Mouse (Mus musculus): ENCODE measurements at regions not wholly inside any gene's neighbourhood (a gene's known extent, or its start where the extent isn't known, plus 50 kb on each side); places are given as distances from the start of the nearest gene placed in this dataset.
A peak's percentile ranks its signal among the peaks of the same experiment; 100 is the strongest.

- DNase-seq (ENCODE audit: low spot score): no peak
Measured at GRCm38 (mm10) chr9:69814432-69814831, 53.7 kb upstream of the Foxb1 start.

GRCm38 (mm10) chr9:69823179-69823966 is 62.6 kb upstream of the Foxb1 start:
- no peak for DNase-seq (ENCODE audit: low spot score)

GRCm38 (mm10) chr9:69828428-69828827 is 67.7 kb upstream of the Foxb1 start:
- no peak for DNase-seq (ENCODE audit: low spot score)

GRCm38 (mm10) chr9:69835396-69835795 is 74.7 kb upstream of the Foxb1 start:
- no peak for DNase-seq (ENCODE audit: low spot score)

GRCm38 (mm10) chr9:69839198-69839597 is 78.5 kb upstream of the Foxb1 start:
- DNase-seq (ENCODE audit: low spot score): no peak

- no peak for DNase-seq (ENCODE audit: low spot score)
Measured at GRCm38 (mm10) chr9:69844712-69845111, 84.0 kb upstream of the Foxb1 start.

GRCm38 (mm10) chr9:69845210-69845609 is 84.5 kb upstream of the Foxb1 start:
- DNase-seq (ENCODE audit: low spot score): no peak

- peak; percentile 19 for DNase-seq (ENCODE audit: low spot score)
Measured at GRCm38 (mm10) chr9:69856621-69857020, 95.9 kb upstream of the Foxb1 start.

GRCm38 (mm10) chr9:69858619-69859018 is 97.9 kb upstream of the Foxb1 start:
- DNase-seq (ENCODE audit: low spot score): no peak

GRCm38 (mm10) chr9:69870182-69870581 is 109.4 kb upstream of the Foxb1 start:
- no peak for DNase-seq (ENCODE audit: low spot score)

GRCm38 (mm10) chr9:69886351-69886750 is 102.9 kb upstream of the Bnip2 start:
- no peak for DNase-seq (ENCODE audit: low spot score)

- no peak for DNase-seq (ENCODE audit: low spot score)
Measured at GRCm38 (mm10) chr9:69898016-69898415, 91.2 kb upstream of the Bnip2 start.

- peak; percentile 10 for DNase-seq (ENCODE audit: low spot score)
Measured at GRCm38 (mm10) chr9:69899371-69899770, 89.9 kb upstream of the Bnip2 start.

GRCm38 (mm10) chr9:69900871-69901270 is 88.4 kb upstream of the Bnip2 start:
- DNase-seq (ENCODE audit: low spot score): no peak

GRCm38 (mm10) chr9:69907123-69907945 is 81.9 kb upstream of the Bnip2 start:
- no peak for DNase-seq (ENCODE audit: low spot score)

GRCm38 (mm10) chr9:69910621-69911020 is 78.6 kb upstream of the Bnip2 start:
- no peak for DNase-seq (ENCODE audit: low spot score)

GRCm38 (mm10) chr9:69928126-69928525 is 61.1 kb upstream of the Bnip2 start:
- no peak for DNase-seq (ENCODE audit: low spot score)

GRCm38 (mm10) chr9:69937863-69938262 is 51.4 kb upstream of the Bnip2 start:
- no peak for DNase-seq (ENCODE audit: low spot score)

Data from yolk sac, embryonic 10.5 days (tissue).